Mouse (Mus musculus): Measurements from ENCODE around the gene Agbl1.

GRCm38 (mm10) chr7:77147527-77147926 lies 917.8 kb downstream of the Agbl1 start:
- TF ChIP-seq POLR2A (IDR thresholded peaks at IDR 0.05; ENCODE audit: insufficient read depth, low read depth, low read length) (no peak), CTCF (IDR thresholded peaks at IDR 0.05; ENCODE audit: insufficient read depth, low read depth, low read length) (no peak)

All from olfactory bulb, adult 2 months (tissue).